In the genomic region with DNA sequence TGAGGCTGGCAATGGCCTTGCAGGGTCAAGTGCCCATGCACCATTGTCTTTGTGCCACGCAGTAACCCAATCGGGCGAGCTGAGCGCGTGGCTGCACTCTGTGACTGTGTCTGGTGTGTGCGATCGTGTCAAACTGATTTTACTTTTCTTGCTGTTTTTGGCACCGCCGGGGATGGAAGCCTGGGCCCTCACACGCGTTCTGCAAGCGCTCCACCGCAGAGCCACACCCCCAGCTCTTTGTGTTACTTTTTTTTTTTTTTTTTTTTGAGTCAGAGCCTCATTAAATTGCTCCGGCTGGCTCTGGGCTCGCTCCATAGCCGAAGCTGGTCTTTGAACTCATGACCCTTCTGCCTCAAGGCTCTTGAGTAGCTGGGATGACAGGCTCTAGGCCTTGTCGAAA, we compare ENCODE assay signal across 14 mouse cellular contexts. TPM values are rescaled to one million over a fixed set of nuclear protein-coding genes. Genes with fewer than 3 reads are reported as not detected.
A peak's percentile ranks its signal among the peaks of the same experiment; 100 is the strongest.
DNase-seq lines count a peak whose midpoint lies in the region; ATAC-seq and TF ChIP-seq lines count a peak whose summit lies in the region.
"Had no signal": no experiment of that assay in that cellular context is flagged by ENCODE, and none has a peak within 500 bp of the region (broad histone marks: within the 10 kb centered on the region; RNA-seq: fewer than 3 reads in every experiment).

No protein-coding gene starts in this region.

- peaks cover 15% of the 10 kb centered on the region for H3K4me1 ChIP-seq in limb, embryonic 12.5 days (replicated peaks)
- peaks cover 17% of the 10 kb centered on the region for H3K4me1 ChIP-seq in limb, embryonic 10.5 days

- H3K27ac ChIP-seq in limb, embryonic 12.5 days = peak overlapping the region; percentile 88
- H3K27ac ChIP-seq in limb, embryonic 10.5 days = no peak overlapping the region; the same call in 1 of the 2 replicates
- H3K27ac ChIP-seq: heart, adult 2 months; lung, embryonic 15.5 days; stomach, postnatal 0 days had no signal

- no peak overlapping the region for H3K4me3 ChIP-seq in limb, embryonic 12.5 days (replicated peaks)
- H3K4me3 ChIP-seq in limb, embryonic 10.5 days = no peak overlapping the region
- H3K4me3 ChIP-seq: heart, adult 2 months; lung, embryonic 15.5 days had no signal

- no peaks in the 10 kb centered on the region for H3K27me3 ChIP-seq in limb, embryonic 12.5 days
- H3K27me3 ChIP-seq in limb, embryonic 10.5 days (ENCODE audit: low read depth, poor library complexity, severe bottlenecking) = no peaks in the 10 kb centered on the region
- H3K27me3 ChIP-seq: lung, embryonic 15.5 days had no signal

- no peaks in the 10 kb centered on the region for H3K36me3 ChIP-seq in limb, embryonic 12.5 days
- H3K36me3 ChIP-seq in limb, embryonic 10.5 days = no peaks in the 10 kb centered on the region
- H3K36me3 ChIP-seq: lung, embryonic 15.5 days had no signal

- DNase-seq in limb, embryonic 10.5 days (ENCODE audit: low spot score) = no peak
- DNase-seq in brain, embryonic 14.5 days (ENCODE audit: low read depth) = peak; percentile 59
- DNase-seq in fibroblast of lung, adult 2 months (ENCODE audit: low read depth) = peak; percentile 79
- peak; percentile 50 for DNase-seq in naive thymus-derived CD4-positive, alpha-beta T cell, adult 2 months (ENCODE audit: low read depth)
- DNase-seq in thymus, adult 18-20 months = no peak
- DNase-seq: cerebellum, adult 2 months; embryo, embryonic 11 days; heart, adult 2 months; liver had no signal

- ATAC-seq in limb, embryonic 12.5 days (ENCODE audit: insufficient number of reproducible peaks, insufficient read depth, low FRiP score, low TSS enrichment, low read depth) = no peak
- no peak for ATAC-seq in erythroblast, adult 5-6 weeks (replicated peaks; ENCODE audit: low FRiP score, poor library complexity, severe bottlenecking)

- H3K9me3 ChIP-seq in limb, embryonic 12.5 days = peaks cover 8% of the 10 kb centered on the region
- no peaks in the 10 kb centered on the region for H3K9me3 ChIP-seq in limb, embryonic 10.5 days (replicated peaks)
- H3K9me3 ChIP-seq: lung, embryonic 15.5 days had no signal

- no peak overlapping the region for H3K4me2 ChIP-seq in limb, embryonic 12.5 days
- H3K4me2 ChIP-seq: lung, embryonic 15.5 days had no signal

- WGBS in limb, embryonic 12.5 days = 79% methylated on average over 17 of the region's 17 CpGs
- 83% methylated on average over 17 of the region's 17 CpGs for WGBS in limb, embryonic 10.5 days

- no peak for TF ChIP-seq CTCF in brain, embryonic 14.5 days (IDR thresholded peaks at IDR 0.05; ENCODE audit: borderline replicate concordance, extremely low read depth, insufficient read depth, insufficient read length)

- H3K9ac ChIP-seq in limb, embryonic 12.5 days (replicated peaks) = no peak overlapping the region
- H3K9ac ChIP-seq: lung, embryonic 15.5 days had no signal

- no peak for TF ChIP-seq POLR2A in brain, embryonic 14.5 days (IDR thresholded peaks at IDR 0.05; ENCODE audit: borderline replicate concordance, extremely low read depth, insufficient read depth, insufficient read length, poor library complexity, severe bottlenecking)

RNA-seq across cellular contexts. Expression of gene Rflna, which starts 51.7 kb away (rescaled TPM):
- polyA plus RNA-seq in limb, embryonic 12.5 days (2016; fragmentation: Nextera tagmentation; extraction: Ambion mirVana) = 28.6 and 33.0 TPM in 2 replicates
- 1.1 and 4.5 TPM in 2 replicates for polyA plus RNA-seq in limb, embryonic 10.5 days (2016; fragmentation: Nextera tagmentation; extraction: Ambion mirVana)
- 7.7 and 8.4 TPM in 2 replicates for polyA plus RNA-seq in brain, embryonic 14.5 days (2012; rRNA removed)
- total RNA-seq in erythroblast, adult 5-6 weeks (2015; ENCODE audit: low replicate concordance) = not detected in 2 replicates
- not detected in 2 replicates for total RNA-seq in erythroblast, adult 5-6 weeks (2017; ENCODE audit: low replicate concordance)
- total RNA-seq: megakaryocyte, adult 5-6 weeks had no signal

Comparison
In these comparisons a context has a peak if more than half of its experiments do, and no peak if none do; other contexts are left out.
1. DNase-seq: peak in brain, embryonic 14.5 days (single experiment), fibroblast of lung, adult 2 months (single experiment) and naive thymus-derived CD4-positive, alpha-beta T cell, adult 2 months (single experiment); none in limb, embryonic 10.5 days (single experiment) and thymus, adult 18-20 months (0 of 2).